Mouse (Mus musculus): Measurements from ENCODE around the gene Smyd3. TPM values are rescaled to one million over a fixed set of nuclear protein-coding genes. Genes with fewer than 3 reads are reported as not detected.
"Not testable (repeated sequence)": the region's sequence is repeated elsewhere in the genome, so short reads cannot be mapped to it uniquely, and the experiment has no call there.

The Smyd3 gene
- polyA plus RNA-seq, 1 experiment from 2014 or later: 20.7 TPM

- Histone ChIP-seq H3K9me3 (no peaks in the 10 kb centered on the region), H3K27me3 (replicated peaks; ENCODE audit: low read depth, poor library complexity, severe bottlenecking) (no peaks in the 10 kb centered on the region), H3K4me3 (no peak overlapping the region), H3K4me1 (peaks cover 24% of the 10 kb centered on the region), H3K36me3 (replicated peaks) (no peaks in the 10 kb centered on the region), H3K27ac (replicated peaks) (no peak overlapping the region)
- no peak for DNase-seq (ENCODE audit: low spot score)
- 93% methylated on average over 5 of the region's 5 CpGs for WGBS
These were observed 31.3 kb upstream of the Smyd3 start for GRCm38 (mm10) chr1:179548996-179549752.

DNA sequence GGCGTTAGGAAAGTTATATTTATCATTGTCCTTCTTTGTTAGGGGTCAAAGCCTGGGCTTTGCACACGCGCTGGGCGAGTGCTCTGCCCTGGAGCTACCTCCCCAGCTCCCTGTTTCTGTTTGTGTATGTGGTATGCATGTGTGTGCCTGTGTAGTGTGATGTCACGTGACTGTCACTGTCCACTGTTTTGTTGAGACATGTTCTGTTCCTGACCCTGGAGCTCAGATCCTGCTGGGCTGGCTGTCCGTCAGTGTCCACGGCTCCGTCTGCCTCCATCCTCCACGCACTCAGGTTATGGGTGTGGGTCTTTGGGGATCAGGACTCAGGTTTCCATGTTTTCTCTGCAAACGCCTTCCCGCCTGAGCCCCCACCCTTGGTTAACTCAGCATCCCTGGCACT lies 30.4 kb upstream of the Smyd3 start:
- H3K4me1 ChIP-seq: peaks cover 24% of the 10 kb centered on the region
- 69% methylated on average over 11 of the region's 11 CpGs for WGBS
- DNase-seq (ENCODE audit: low spot score): no peak
- no peaks in the 10 kb centered on the region for H3K36me3 ChIP-seq (replicated peaks)
- no peaks in the 10 kb centered on the region for H3K27me3 ChIP-seq (replicated peaks; ENCODE audit: low read depth, poor library complexity, severe bottlenecking)
- peak overlapping the region; percentile 73; the same call in 1 of the 2 replicates for H3K4me3 ChIP-seq
- H3K9me3 ChIP-seq: no peaks in the 10 kb centered on the region
- H3K27ac ChIP-seq (replicated peaks): peak overlapping the region; percentile 48; the same call in 1 of the 2 replicates

GRCm38 (mm10) chr1:179547176-179547575 lies 29.3 kb upstream of the Smyd3 start:
- Histone ChIP-seq H3K27me3 (replicated peaks; ENCODE audit: low read depth, poor library complexity, severe bottlenecking) (no peaks in the 10 kb centered on the region), H3K9me3 (no peaks in the 10 kb centered on the region), H3K27ac (replicated peaks) (peak overlapping the region; percentile 85), H3K4me1 (peaks cover 24% of the 10 kb centered on the region), H3K4me3 (peak overlapping the region; percentile 73), H3K36me3 (replicated peaks) (no peaks in the 10 kb centered on the region)
- DNase-seq (ENCODE audit: low spot score): no peak
- WGBS: 20% methylated on average over 5 of the region's 5 CpGs

- H3K9me3 ChIP-seq: no peaks in the 10 kb centered on the region
- no peak for DNase-seq (ENCODE audit: low spot score)
- peaks cover 1% of the 10 kb centered on the region for H3K36me3 ChIP-seq (replicated peaks)
- peak overlapping the region; percentile 85 for H3K27ac ChIP-seq (replicated peaks)
- peak overlapping the region; percentile 73 for H3K4me3 ChIP-seq
- H3K4me1 ChIP-seq: peaks cover 24% of the 10 kb centered on the region
- no peaks in the 10 kb centered on the region for H3K27me3 ChIP-seq (replicated peaks; ENCODE audit: low read depth, poor library complexity, severe bottlenecking)
- WGBS: 0% methylated on average over 44 of the region's 44 CpGs
These were observed 28.7 kb upstream of the Smyd3 start for GRCm38 (mm10) chr1:179546551-179546917.

- H3K4me1 ChIP-seq: peaks cover 24% of the 10 kb centered on the region
- H3K9me3 ChIP-seq; H3K27me3 ChIP-seq (replicated peaks; ENCODE audit: low read depth, poor library complexity, severe bottlenecking); H3K36me3 ChIP-seq (replicated peaks): not testable (repeated sequence)
- under 1% methylated on average over 69 of the region's 69 CpGs for WGBS
- H3K27ac ChIP-seq (replicated peaks): peak within 1 kb of the TSS; percentile 85
- peak; percentile 99 for DNase-seq (ENCODE audit: low spot score)
- H3K4me3 ChIP-seq: peak within 1 kb of the TSS; percentile 73
These were observed 28.1 kb upstream of the Smyd3 start, which contains the start of the genes Tfb2m and Cnst for GRCm38 (mm10) chr1:179545768-179546550. Gene Tfb2m (minus strand): TSS chr1:179546267. Gene Cnst (plus strand): TSS chr1:179546370.

- H3K36me3 ChIP-seq (replicated peaks): peaks cover 33% of the 10 kb centered on the region
- H3K4me3 ChIP-seq: no peak overlapping the region
- no peaks in the 10 kb centered on the region for H3K9me3 ChIP-seq
- 61% methylated on average over 3 of the region's 3 CpGs for WGBS
- no peaks in the 10 kb centered on the region for H3K27me3 ChIP-seq (replicated peaks; ENCODE audit: low read depth, poor library complexity, severe bottlenecking)
- H3K4me1 ChIP-seq: peaks cover 10% of the 10 kb centered on the region
- no peak for DNase-seq (ENCODE audit: low spot score)
- no peak overlapping the region for H3K27ac ChIP-seq (replicated peaks)
These were observed 23.7 kb upstream of the Smyd3 start for GRCm38 (mm10) chr1:179541502-179541901.

GRCm38 (mm10) chr1:179539887-179540286 lies 22.0 kb upstream of the Smyd3 start:
- Histone ChIP-seq H3K27me3 (replicated peaks; ENCODE audit: low read depth, poor library complexity, severe bottlenecking) (no peaks in the 10 kb centered on the region), H3K4me3 (no peak overlapping the region), H3K4me1 (peaks cover 4% of the 10 kb centered on the region), H3K9me3 (no peaks in the 10 kb centered on the region), H3K36me3 (replicated peaks) (peaks cover 35% of the 10 kb centered on the region), H3K27ac (replicated peaks) (no peak overlapping the region)
- no peak for DNase-seq (ENCODE audit: low spot score)
- 92% methylated on average over 3 of the region's 3 CpGs for WGBS

- DNase-seq (ENCODE audit: low spot score): no peak
- no peaks in the 10 kb centered on the region for H3K9me3 ChIP-seq
- H3K4me3 ChIP-seq: no peak overlapping the region
- peaks cover 40% of the 10 kb centered on the region for H3K36me3 ChIP-seq (replicated peaks)
- H3K27me3 ChIP-seq (replicated peaks; ENCODE audit: low read depth, poor library complexity, severe bottlenecking): no peaks in the 10 kb centered on the region
- no peak overlapping the region for H3K27ac ChIP-seq (replicated peaks)
- WGBS: 90% methylated on average over 3 of the region's 3 CpGs
- H3K4me1 ChIP-seq: no peaks in the 10 kb centered on the region
These were observed 21.2 kb upstream of the Smyd3 start for GRCm38 (mm10) chr1:179539054-179539453.

DNA sequence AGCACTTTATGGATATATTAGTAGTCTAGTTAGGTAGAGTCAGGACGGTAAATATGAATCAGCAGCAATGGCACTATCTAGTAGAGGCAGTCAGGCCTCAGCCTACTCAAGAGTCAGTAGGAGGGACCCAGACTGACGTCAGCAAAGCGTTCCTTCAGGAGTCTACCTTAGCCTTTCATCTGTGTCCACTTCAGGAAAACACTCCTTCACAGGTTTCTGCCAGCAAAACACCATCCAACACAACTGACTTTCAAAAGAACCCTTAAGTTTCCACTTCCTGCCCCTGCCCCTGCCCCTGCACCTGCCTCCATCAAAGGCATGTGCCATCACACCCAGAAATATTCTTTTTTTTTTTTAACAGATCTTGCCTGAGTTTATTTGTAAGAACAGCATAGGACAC lies 2.1 kb upstream of the Smyd3 start:
- no peak for DNase-seq (ENCODE audit: low spot score)
- Histone ChIP-seq H3K4me1 (peaks cover 12% of the 10 kb centered on the region), H3K27ac (replicated peaks) (no peak overlapping the region), H3K27me3 (replicated peaks; ENCODE audit: low read depth, poor library complexity, severe bottlenecking) (no peaks in the 10 kb centered on the region), H3K9me3 (no peaks in the 10 kb centered on the region), H3K36me3 (replicated peaks) (no peaks in the 10 kb centered on the region), H3K4me3 (no peak overlapping the region)
- 86% methylated on average over 3 of the region's 3 CpGs for WGBS

DNA sequence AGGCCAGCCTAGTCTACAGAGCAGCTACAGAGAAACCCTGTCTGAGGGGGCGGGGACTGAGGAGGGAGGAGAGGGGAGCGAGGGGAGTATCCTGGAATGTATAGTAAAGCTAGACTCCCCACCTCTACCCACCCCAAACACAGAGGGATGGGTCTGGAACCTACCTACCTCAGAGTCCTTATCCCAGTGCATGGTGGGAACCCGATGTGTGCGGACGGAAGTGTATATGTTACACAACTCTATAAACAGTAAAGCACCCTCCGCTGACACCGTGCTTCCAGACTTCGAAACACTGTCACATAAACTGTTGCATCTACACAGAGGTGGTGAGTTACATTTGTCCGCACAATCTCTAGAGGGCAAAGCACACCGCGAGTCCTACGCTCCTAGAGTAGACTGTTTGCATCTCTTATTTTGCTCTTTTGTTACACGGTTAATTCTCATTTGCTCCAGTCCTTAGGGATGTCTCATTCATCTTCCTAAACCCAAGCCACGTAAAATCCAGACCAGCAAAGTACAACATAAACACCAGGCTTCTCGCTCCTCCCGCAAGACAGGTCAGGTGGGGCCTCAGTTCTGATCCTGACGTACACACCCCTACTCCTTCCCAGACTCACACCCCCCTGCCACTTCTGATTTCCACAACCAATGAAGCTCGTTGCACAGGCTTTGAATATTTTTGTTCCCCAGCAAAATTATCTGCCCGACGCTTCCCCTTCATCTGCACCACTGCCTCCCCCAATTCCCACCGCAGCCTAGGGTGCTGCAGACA lies 714 bp downstream of the Smyd3 start:
- H3K4me3 ChIP-seq: peak overlapping the region; percentile 79
- H3K36me3 ChIP-seq (replicated peaks): no peaks in the 10 kb centered on the region
- peaks cover 12% of the 10 kb centered on the region for H3K4me1 ChIP-seq
- peak overlapping the region; percentile 76 for H3K27ac ChIP-seq (replicated peaks)
- peak; percentile 47 for DNase-seq (ENCODE audit: low spot score)
- H3K9me3 ChIP-seq: no peaks in the 10 kb centered on the region
- under 1% methylated on average over 21 of the region's 21 CpGs for WGBS
- no peaks in the 10 kb centered on the region for H3K27me3 ChIP-seq (replicated peaks; ENCODE audit: low read depth, poor library complexity, severe bottlenecking)

GRCm38 (mm10) chr1:179511895-179512294 lies 5.9 kb downstream of the Smyd3 start:
- no peaks in the 10 kb centered on the region for H3K36me3 ChIP-seq (replicated peaks)
- H3K4me1 ChIP-seq: peaks cover 13% of the 10 kb centered on the region
- DNase-seq (ENCODE audit: low spot score): no peak
- no peaks in the 10 kb centered on the region for H3K27me3 ChIP-seq (replicated peaks; ENCODE audit: low read depth, poor library complexity, severe bottlenecking)
- H3K4me3 ChIP-seq: no peak overlapping the region
- no peak overlapping the region for H3K27ac ChIP-seq (replicated peaks)
- no peaks in the 10 kb centered on the region for H3K9me3 ChIP-seq
- WGBS: 86% methylated on average over 7 of the region's 7 CpGs

DNA sequence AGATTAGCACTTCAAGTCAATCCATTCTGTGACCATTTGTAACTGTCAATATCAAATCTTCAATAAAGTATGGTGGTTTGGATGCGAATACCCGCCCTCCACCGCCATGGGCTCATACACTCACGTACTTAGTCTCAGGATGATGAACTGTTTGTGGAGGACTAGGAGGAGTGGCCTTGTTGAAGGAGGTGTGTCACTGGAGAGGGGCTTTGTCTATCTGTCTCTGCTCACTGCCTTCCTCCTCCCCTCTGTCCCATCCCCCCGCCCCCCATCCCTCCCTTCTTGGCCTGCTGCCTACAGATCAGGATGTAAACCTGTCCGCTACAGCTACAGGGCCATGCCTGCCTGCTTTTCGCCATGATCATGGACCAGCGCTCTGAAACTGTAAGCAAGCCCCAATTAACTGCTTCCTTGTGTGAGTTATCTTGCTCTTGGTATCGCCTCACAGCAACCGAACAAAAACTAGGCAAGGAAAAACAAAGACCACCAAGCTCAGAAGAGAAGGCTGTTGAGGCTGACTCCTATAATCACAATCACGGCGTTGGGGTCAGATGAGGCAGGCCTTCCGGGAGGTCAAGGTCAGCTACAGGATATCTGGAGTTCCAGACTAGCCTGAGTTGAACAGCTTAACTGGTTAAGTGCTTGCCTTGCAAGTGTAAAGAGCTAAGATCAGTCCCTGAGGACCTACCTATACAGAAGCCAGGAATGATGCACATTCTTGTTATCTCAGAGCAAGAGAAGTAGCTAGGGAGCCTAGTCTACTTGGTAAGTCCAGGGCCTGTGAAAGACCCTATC lies 7.1 kb downstream of the Smyd3 start:
- 85% methylated on average over 13 of the region's 13 CpGs for WGBS

More for the DNA sequence above, 7.1 kb downstream of the Smyd3 start:
- Histone ChIP-seq H3K4me1 (peaks cover 6% of the 10 kb centered on the region; the same call in 1 of the 2 replicates), H3K27ac (replicated peaks) (no peak overlapping the region), H3K9me3 (no peaks in the 10 kb centered on the region), H3K4me3 (no peak overlapping the region), H3K27me3 (replicated peaks; ENCODE audit: low read depth, poor library complexity, severe bottlenecking) (no peaks in the 10 kb centered on the region), H3K36me3 (replicated peaks) (no peaks in the 10 kb centered on the region)
- no peak for DNase-seq (ENCODE audit: low spot score)

All from embryonic facial prominence, embryonic 10.5 days (tissue).